Mouse (Mus musculus) G1E-ER4 (cell line): ENCODE measurements around the gene Chst11. TPM values are rescaled to one million over a fixed set of nuclear protein-coding genes. Genes with fewer than 3 reads are reported as not detected.
A peak's percentile ranks its signal among the peaks of the same experiment; 100 is the strongest.

Source experiments
- GATA1 ChIP-seq: IDR thresholded peaks from one replicate; pipeline ENCODE4 v1.8.0; 2012; ENCODE audit warnings: low read length, inconsistent platforms
- polyA plus RNA-seq: library from polyadenylated mRNA; stranded (reverse); fragments of >175 nt; gene quantifications from 2 replicates; pipeline ENCODE4 v1.2.3, GENCODE M21; 2012

Gene Chst11
- polyA plus RNA-seq, 1 experiment = 15.5 TPM

GRCm38 (mm10) chr10:82986251-82986992 is 1.1 kb downstream of the Chst11 start:
- TF ChIP-seq GATA1 = no peak

DNA sequence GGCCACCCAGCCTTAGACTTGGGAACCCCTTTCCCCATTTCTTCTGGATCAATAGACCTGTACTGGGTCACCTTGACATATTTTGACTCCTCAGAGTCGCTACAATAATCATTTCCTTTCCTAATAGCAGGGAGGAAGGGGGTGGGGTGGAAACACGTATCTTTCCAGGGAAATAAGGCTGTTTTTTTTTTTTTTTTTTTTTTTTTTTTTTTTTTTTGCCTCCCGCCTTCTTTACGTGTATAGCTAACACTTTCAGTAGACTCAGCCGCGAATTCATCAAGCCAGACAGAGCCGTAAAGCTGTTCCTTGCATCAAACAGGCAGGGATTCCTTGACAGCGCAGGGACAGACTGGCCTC is 1.7 kb downstream of the Chst11 start:
- TF ChIP-seq GATA1 = no peak

DNA sequence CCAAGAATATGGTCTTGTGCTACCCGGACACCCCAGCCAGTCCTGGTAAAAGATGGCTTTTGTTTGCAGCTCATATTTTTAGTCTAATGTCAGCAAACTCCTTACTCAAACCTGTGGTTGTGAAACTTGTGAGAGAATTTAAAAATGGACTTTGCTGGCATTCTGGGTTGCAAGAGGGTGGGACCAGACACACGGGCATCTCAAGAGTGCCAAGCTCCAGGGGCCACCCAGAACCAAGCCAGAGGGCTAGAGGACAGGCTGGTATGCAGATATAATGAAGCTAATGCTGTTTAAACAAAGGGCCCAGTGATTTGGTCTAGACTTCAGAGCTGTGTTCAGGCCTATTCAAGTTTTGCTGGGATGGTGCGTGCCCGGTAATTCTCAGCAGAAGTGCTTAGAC is 2.1 kb downstream of the Chst11 start:
- TF ChIP-seq GATA1 = no peak

GRCm38 (mm10) chr10:82989418-82990025 is 4.2 kb downstream of the Chst11 start:
- no peak for TF ChIP-seq GATA1

GRCm38 (mm10) chr10:82990918-82991317 is 5.6 kb downstream of the Chst11 start:
- no peak for TF ChIP-seq GATA1

DNA sequence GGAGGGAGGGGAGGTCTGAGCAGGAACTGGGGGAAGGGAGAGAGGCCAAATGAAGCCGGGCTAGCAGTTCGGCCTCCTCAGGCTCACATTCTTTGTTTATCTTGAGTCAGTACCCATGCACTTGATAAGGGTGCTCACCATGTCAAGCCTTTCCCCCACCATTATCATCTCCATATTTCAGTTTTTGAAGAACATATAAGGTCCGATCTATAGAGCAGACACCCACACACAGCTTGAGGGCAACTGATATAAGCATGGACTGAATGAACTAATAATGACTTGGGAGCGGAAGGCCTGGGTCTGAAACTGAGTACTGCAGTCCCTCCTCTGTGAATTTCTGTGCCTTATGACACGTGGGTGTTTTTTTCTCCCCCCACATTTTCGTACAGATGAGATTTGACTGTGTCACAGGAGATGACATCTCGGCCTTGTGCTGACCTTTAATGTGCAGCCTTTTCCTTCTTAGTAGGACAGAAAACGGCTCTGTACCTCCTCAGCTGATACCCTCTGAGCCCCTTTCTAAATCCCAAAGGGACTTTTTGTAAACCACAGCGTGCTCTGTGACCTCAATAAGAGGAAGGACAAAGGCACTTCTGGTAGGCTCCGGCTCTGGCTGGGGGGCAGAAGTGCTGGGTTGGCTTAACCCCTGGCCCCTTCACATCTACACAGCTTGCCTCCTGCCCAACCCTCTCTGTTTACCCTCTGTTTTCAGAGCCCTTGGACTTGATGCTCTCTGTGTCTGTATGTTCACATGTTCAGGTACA is 6.6 kb downstream of the Chst11 start:
- TF ChIP-seq GATA1 = peak; percentile 68

DNA sequence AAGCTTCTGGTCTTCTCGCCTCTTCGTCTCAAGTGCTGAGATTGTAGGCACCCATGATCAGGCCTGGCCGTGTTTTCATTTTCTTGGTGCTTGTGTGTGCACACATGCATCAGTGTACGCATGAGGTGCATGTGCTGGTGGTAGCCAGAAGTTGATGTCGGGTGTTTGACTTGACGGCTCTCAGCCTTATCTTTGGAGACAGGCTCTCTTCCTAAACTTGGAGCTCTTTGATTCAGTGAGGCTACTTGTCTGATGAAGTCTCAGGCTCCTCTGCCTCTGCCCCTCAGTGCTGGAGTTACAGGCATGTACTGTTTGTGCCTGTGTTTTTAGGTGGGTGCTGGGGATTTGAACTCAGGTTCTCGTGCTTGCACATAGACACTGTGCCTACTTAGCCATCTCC is 9.0 kb downstream of the Chst11 start:
- TF ChIP-seq GATA1 = no peak

DNA sequence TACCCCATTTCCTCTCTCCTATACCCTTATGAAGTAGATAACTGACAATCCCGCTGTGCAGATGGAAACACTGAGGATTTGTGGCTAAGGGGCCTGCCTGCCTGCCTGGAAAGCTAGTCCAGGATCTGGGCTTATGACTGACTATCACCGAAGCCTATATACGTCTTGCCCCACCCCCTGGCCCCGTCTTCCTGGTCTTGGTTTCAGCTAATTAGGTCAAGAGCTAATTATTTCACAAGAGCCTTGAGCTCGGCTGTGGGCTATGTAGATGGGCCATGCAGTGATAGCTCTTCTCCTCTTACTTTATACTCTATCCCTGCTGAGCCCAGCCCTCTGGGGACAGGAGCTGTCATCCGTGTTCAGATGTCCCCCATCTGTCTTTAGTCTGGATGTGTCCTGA is 12.2 kb downstream of the Chst11 start:
- no peak for TF ChIP-seq GATA1

- no peak for TF ChIP-seq GATA1
Measured at GRCm38 (mm10) chr10:83000169-83000568, 14.9 kb downstream of the Chst11 start.

GRCm38 (mm10) chr10:83000721-83001120 is 15.4 kb downstream of the Chst11 start:
- TF ChIP-seq GATA1 = no peak

DNA sequence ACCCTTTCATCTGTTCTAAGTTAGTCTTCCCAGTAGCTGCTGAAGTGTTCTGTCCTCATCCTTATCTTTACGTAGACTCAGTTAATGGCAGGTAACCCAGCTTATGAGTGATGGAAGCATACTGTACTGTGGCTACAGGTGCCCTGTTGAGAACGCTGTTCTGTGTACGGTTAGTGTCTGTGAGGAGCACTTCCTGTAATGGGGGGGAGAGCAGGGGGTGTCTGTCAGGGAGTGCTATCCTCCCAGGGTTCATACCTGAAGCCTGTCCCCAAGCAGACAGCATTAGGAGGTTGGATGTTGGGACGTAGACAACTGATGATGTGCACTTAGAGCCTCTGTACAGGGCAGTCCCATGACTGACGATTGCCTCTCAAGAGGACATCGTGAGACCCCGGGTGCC is 18.6 kb downstream of the Chst11 start:
- no peak for TF ChIP-seq GATA1

DNA sequence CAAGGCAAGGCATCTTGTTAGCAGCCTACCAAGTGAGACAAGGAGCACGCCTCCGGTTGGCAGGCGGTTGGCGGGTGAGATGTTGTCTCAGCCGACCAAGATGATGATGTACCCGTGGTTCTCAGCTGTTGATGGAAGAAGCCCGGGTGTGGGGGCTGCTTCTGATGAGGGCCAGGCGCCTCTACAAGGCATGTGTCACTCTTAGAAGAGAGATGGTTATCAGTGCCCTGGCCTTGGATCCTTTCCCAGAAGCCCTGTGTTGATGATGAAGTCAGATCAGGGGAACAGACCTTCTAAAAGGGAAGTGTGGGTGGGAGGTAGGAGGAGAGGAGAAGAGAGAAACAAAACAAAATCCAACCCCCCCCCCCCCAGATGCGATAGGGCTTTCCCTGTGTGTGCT is 19.1 kb downstream of the Chst11 start:
- no peak for TF ChIP-seq GATA1

DNA sequence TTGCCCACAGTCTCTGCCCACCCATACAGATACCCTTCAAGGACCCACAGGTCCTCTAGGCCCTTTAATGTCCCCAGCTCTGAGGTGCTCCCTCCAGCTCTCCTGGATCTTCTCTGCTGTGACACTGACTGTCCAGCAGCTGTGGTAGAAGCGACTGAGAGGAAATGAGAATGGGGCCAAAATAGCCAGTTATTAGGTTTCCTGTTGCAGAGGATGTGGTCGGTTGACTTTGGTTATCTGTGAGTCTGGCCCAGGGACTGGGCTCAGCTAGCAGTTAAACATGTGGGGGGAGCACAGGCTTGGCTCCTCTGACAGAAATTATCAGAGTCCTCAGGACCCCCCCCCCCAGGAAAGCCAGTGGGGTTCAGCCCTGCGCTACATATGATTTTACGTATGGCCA is 19.7 kb downstream of the Chst11 start:
- peak; percentile 8 for TF ChIP-seq GATA1

- no peak for TF ChIP-seq GATA1
Measured at GRCm38 (mm10) chr10:83006258-83006657, 21.0 kb downstream of the Chst11 start.

DNA sequence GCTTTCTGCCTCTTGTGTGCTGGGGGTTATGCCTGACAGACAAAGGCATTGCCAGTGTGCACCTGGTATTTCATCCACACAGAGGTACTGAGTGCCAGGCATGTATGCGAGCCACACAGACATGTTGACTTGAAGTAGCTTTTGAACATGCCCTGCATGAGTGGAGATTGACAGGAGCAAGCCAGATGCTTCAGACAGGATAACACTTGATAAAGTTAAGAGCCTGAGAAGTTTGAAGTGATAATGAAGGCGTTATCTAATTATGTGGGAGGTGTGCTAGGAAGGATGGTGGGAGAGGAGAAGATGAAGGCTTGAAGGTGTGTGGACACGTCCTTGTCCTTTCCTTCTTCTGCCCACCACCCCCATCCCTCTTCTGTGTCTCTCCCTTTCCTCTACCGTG is 28.7 kb downstream of the Chst11 start:
- TF ChIP-seq GATA1 = no peak

DNA sequence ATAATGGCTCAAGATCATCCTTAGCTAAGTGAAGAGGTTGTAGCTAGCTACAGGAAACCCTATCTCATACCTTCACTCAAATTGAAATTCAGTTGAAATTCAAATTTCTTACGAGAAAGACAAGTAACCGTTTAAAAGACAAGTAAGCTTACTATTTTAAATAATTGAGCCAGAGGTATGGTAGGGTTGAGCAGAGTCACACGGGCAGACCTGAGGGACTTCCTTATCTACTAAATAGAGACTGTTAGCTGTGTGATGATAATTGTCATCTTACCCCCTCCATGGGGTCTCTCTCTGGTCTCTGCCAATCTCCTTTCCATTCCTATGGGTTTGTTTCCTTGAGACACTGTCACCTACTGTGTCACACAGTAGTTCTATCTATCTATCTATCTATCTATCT is 30.6 kb downstream of the Chst11 start:
- TF ChIP-seq GATA1 = no peak

DNA sequence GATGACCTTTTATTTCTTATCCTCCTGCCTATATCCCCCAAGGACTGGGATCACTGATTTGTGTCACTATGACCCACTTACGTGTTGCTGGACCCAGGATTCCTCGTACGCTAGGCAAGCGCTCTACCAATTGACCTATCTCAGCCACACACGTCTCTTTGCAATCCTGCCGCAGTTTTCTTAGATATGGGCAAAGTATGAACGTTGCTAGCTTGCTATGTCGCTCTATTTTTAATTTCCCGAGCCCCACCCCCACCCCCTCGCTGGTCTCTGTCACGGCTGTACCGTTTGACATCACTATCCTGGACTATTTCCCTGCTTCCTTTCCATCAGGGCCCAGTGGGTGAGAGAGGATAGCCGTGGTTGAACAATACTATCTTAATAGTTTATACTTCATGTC is 31.5 kb downstream of the Chst11 start:
- no peak for TF ChIP-seq GATA1
